Mouse (Mus musculus) cerebellum, adult 2 months (tissue): ENCODE measurements around the gene Aff2.

Experiments
- CTCF ChIP-seq: fragments of 200-500 bp; IDR thresholded peaks from 2 replicates; pipeline ENCODE4 v1.5.1; 2011; ENCODE audit warnings: low read depth, mild to moderate bottlenecking, control low read depth, low read length, moderate library complexity, borderline replicate concordance; ENCODE audit not compliant: insufficient read depth
- POLR2A ChIP-seq: fragments of 200-500 bp; IDR thresholded peaks from 2 replicates; pipeline ENCODE4 v1.6.1; 2011; ENCODE audit warnings: low read length, control low read depth, borderline replicate concordance; ENCODE audit not compliant: insufficient read depth

GRCm38 (mm10) chrX:69355621-69356020 is 4.5 kb upstream of the Aff2 start:
- no peak for TF ChIP-seq POLR2A
- no peak for TF ChIP-seq CTCF
